Mouse (Mus musculus) limb, embryonic 10.5 days (tissue): ENCODE data around the gene Akr1b10. TPM values are rescaled to one million over a fixed set of nuclear protein-coding genes. Genes with fewer than 3 reads are reported as not detected.
"Not testable (repeated sequence)": the region's sequence is repeated elsewhere in the genome, so short reads cannot be mapped to it uniquely, and the experiment has no call there.

ENCODE experiments used
- DNase-seq: peaks from one replicate; pipeline ENCODE4 v3.0.0-alpha.2; 2017; ENCODE audit warnings: low spot score
- H3K27ac ChIP-seq: fragments of 300-500 bp; sonication (generic); 2 replicates; pipeline ENCODE4 v1.5.1; 2016; ENCODE audit warnings: mild to moderate bottlenecking
- H3K27me3 ChIP-seq: fragments of 300-500 bp; sonication (generic); 2 replicates; pipeline ENCODE4 v1.6.1; 2016; ENCODE audit warnings: low read depth, mild to moderate bottlenecking; ENCODE audit not compliant: poor library complexity, severe bottlenecking
- H3K36me3 ChIP-seq: fragments of 300-500 bp; sonication (generic); 2 replicates; pipeline ENCODE4 v1.6.1; 2016; ENCODE audit warnings: mild to moderate bottlenecking, moderate library complexity
- H3K4me1 ChIP-seq: fragments of 300-500 bp; sonication (generic); 2 replicates; pipeline ENCODE4 v1.6.1; 2016
- H3K4me3 ChIP-seq: fragments of 300-500 bp; sonication (generic); 2 replicates; pipeline ENCODE4 v1.5.1; 2016; ENCODE audit warnings: mild to moderate bottlenecking, moderate library complexity
- H3K9me3 ChIP-seq: fragments of 300-500 bp; sonication (generic); replicated peaks from 2 replicates; pipeline ENCODE4 v1.6.1; 2016; ENCODE audit warnings: mild to moderate bottlenecking
- WGBS: fragments of 180-500 bp; shearing (Covaris S2); methylation state at CpG from one replicate; pipeline ENCODE4 v1.1.7; 2016; 5-methylcytosine and 5-hydroxymethylcytosine counted together
- polyA plus RNA-seq: library from polyadenylated mRNA; unstranded; fragments of >200 nt; fragmentation: Nextera tagmentation; extraction: Ambion mirVana; gene quantifications from 2 replicates; pipeline ENCODE4 v1.2.1, GENCODE M21; 2016

The Akr1b10 gene
- 14.6 and 17.6 TPM in 2 replicates for polyA plus RNA-seq

DNA sequence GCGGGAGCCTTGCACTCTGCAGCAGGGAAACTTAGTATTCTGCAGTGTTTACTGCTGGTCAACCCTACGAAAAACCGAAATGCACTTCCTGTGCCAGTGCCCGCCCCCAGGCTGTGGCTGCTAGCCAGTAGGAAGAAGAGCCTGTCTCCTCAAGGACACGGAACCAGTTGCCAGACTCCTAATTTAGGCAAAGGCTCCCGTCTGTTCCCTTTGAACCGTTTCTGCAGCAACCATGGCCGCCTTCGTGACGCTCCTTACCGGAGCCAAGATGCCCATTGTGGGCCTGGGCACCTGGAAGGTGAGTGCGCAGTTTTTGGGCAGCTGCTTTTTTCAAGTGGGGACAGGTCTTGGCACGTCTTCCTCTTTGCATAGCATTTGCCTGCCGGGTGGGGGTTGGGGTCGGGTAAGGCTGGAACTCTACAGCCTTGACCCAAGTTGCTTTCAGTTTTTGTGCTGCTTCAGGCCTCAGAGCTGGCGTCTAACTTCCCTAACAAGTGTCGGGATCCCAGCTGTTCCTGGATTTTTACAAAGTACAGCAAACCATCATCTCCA, at the start of gene Akr1b10:
Akr1b10 (plus strand) TSS at position 109 of the 552 bp plus-strand sequence.
- whole genome bisulfite sequencing = 1% methylated on average over 17 of the region's 17 CpGs

DNA sequence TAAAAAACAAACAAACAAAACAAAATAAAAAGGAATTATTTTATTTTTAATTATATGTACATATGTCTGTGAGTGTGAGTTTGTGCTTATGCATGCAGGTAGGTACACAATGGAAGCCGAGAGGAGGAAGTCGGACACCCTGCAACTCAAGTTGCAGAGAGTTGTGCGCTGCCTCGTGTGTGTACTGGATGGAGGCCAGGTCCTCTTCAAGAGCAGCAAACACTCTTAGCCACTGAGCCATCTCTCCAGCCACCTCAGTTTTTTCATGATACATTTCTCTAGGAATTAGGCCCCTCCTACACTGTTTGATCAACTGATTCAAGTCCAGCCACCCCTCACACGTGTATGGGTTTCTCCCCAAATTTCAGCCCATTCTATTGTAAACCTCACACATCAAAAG, 49.3 kb upstream of the Akr1b10 start:
- H3K36me3 ChIP-seq = no peaks in the 10 kb centered on the region
- no peak for DNase-seq
- WGBS = 92% methylated on average over 5 of the region's 5 CpGs

More for the DNA sequence above, at the start of gene Akr1b10:
- H3K4me1 ChIP-seq = peaks cover 15% of the 10 kb centered on the region
- peak; percentile 70 for DNase-seq
- peaks cover 9% of the 10 kb centered on the region; the same call in 1 of the 2 replicates for H3K36me3 ChIP-seq
- H3K9me3 ChIP-seq = no peaks in the 10 kb centered on the region
- H3K4me3 ChIP-seq = peak within 1 kb of the TSS; percentile 60
- H3K27ac ChIP-seq = peak within 1 kb of the TSS; percentile 74
- no peaks in the 10 kb centered on the region for H3K27me3 ChIP-seq

DNA sequence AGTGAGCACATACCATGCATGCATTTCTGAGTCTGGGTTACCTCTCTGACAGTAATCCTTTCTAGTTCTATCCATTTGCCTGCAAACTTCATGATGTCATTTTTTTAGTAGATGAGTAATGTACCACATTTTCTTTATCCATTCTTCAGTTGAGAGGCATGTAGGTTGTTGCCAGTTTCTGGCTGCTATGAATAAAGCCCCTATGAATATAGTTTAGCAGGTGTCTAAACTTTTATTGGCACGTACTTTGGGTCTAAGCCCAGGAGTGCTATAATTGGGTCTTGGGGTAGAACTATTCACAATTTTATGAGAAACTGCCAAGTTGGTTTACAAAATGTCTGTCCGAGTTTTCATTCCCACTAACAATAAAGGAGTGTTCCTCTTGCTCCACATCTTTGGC, 46.2 kb upstream of the Akr1b10 start:
- H3K4me3 ChIP-seq = no peak overlapping the region
- no peaks in the 10 kb centered on the region for H3K9me3 ChIP-seq
- no peaks in the 10 kb centered on the region for H3K4me1 ChIP-seq
- 91% methylated on average over 2 of the region's 2 CpGs for WGBS
- H3K27me3 ChIP-seq = no peaks in the 10 kb centered on the region
- H3K27ac ChIP-seq = no peak overlapping the region
- DNase-seq = no peak
- no peaks in the 10 kb centered on the region for H3K36me3 ChIP-seq

More for the DNA sequence above, 49.3 kb upstream of the Akr1b10 start:
- no peak overlapping the region for H3K27ac ChIP-seq
- no peaks in the 10 kb centered on the region for H3K9me3 ChIP-seq
- no peak overlapping the region for H3K4me3 ChIP-seq
- H3K4me1 ChIP-seq = no peaks in the 10 kb centered on the region
- H3K27me3 ChIP-seq = no peaks in the 10 kb centered on the region

DNA sequence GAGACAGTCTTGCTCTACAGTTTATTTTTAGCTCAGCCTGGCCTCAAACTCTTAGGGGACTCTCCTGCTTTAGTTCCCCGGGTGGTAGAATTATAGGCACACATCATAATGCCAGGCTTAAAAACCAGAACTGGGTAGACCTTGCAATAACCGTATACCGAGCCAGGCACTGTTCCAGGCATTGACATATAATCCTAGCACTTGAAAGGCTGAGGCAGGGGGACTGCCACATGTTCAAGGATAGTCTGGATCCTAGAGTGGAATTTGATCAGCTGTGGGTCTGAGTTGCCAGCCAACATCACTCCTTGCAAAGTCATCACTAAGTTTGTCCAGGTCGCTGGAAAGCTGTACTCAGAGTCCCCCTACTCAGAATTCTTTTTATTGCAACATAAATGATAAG, 42.0 kb upstream of the Akr1b10 start:
- 91% methylated on average over 4 of the region's 4 CpGs for WGBS
- H3K27me3 ChIP-seq = no peaks in the 10 kb centered on the region
- no peak overlapping the region for H3K4me3 ChIP-seq
- H3K27ac ChIP-seq = no peak overlapping the region
- peaks cover 9% of the 10 kb centered on the region; the same call in 1 of the 2 replicates for H3K4me1 ChIP-seq
- H3K9me3 ChIP-seq = no peaks in the 10 kb centered on the region
- no peak for DNase-seq
- H3K36me3 ChIP-seq = no peaks in the 10 kb centered on the region

DNA sequence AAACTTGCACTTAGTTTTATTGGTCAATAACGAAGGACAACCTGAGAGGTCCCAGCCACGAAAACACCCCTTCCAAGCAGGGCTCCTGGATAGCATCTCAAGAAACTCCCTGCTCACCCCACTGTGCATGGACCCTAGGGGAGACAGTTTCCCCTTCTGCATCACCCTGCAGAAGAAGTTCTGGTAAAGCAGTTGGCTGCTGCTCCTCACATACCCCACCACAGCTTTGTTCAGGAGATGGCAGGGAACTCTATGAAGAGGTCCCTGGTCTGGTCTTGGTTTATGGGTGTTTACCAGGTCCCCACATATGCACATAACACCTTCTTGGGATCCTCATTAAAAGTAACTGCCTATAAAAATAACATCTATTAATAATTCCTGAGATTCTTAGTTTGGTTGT, 41.5 kb upstream of the Akr1b10 start:
- H3K9me3 ChIP-seq = no peaks in the 10 kb centered on the region
- DNase-seq = no peak
- WGBS = 77% methylated on average over 2 of the region's 2 CpGs
- peaks cover 9% of the 10 kb centered on the region; the same call in 1 of the 2 replicates for H3K4me1 ChIP-seq
- H3K27me3 ChIP-seq = no peaks in the 10 kb centered on the region
- H3K27ac ChIP-seq = no peak overlapping the region
- no peaks in the 10 kb centered on the region for H3K36me3 ChIP-seq
- H3K4me3 ChIP-seq = no peak overlapping the region

DNA sequence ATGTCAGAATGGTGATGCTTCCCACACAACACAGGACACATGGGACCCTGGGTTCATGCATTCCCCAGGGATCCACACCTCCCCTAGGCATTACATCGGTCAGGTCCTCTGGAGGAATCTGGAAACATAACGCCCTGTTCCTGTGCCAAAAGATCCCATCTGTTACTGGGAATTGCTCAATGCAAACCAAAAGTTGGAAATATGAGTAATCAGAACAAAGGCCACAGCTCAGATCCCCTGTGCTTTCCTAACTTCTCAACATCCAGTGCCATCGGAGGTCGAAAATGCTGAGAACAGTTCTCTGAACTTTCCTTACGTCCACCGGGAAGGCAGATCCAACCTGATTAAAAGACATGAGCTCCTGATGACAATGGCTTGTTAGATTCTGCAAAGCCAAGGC, 40.6 kb upstream of the Akr1b10 start:
- no peaks in the 10 kb centered on the region for H3K27me3 ChIP-seq
- WGBS = 91% methylated on average over 6 of the region's 6 CpGs
- DNase-seq = no peak
- H3K36me3 ChIP-seq = no peaks in the 10 kb centered on the region
- no peak overlapping the region for H3K27ac ChIP-seq
- H3K4me3 ChIP-seq = no peak overlapping the region
- H3K9me3 ChIP-seq = no peaks in the 10 kb centered on the region
- H3K4me1 ChIP-seq = peaks cover 9% of the 10 kb centered on the region; the same call in 1 of the 2 replicates

DNA sequence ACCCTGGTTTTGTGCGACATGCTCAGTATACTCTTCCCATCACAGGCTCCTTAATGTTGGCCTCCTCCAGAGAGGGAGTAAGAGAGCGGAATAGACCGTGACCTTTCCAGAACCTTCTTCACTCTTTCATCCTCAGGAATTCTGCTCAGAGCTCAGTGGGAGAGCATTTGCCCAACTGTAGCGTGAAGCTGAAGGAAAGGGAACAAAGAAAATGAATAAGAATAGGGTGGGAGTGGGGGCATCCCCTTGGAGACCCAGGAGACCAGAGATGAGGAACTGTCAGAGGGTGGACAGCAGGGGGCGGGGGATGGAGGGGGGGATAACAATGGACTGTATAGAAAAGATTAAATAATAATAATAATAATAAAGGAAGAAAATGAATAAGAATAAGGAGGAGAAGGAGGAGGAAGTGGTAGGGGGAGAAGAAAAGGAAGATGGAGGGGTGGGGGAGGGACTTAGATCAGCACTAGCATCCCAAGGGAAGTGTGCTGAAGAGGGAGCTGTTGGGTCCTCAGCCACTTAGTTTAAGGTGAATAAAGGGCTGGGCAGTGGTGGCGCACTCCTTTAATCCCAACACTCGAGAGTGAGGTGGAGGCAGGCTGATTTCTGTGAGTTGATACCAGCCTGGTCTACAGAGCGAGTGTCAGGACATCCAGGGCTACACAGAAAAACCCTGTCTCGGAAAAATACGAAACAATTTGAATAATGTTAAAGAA, 39.7 kb upstream of the Akr1b10 start:
- no peak for DNase-seq

DNA sequence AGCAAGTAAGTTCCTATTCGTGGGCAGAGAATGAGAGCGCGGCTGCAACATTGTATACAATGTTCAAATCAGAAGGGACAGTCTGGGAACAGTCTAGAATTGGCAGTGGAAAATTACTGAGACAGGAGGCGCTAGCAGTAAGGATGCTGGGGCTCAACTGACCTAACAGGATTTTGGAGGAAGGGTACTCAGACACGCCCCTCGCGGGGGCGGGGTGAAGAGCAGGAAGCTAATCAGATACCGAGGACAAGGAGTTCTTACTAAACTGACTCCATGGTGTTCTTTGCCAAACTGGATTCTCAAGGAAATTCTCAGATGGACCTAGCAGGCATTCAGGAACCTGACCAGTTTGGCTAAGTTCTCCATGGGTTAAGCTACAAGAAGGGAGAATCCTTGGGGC, 39.1 kb upstream of the Akr1b10 start:
- peak overlapping the region; percentile 19; the same call in 1 of the 2 replicates for H3K27ac ChIP-seq
- DNase-seq = peak; percentile 53
- H3K9me3 ChIP-seq = no peaks in the 10 kb centered on the region
- 21% methylated on average over 9 of the region's 9 CpGs for WGBS
- no peaks in the 10 kb centered on the region for H3K27me3 ChIP-seq
- no peak overlapping the region for H3K4me3 ChIP-seq
- no peaks in the 10 kb centered on the region for H3K36me3 ChIP-seq
- peaks cover 9% of the 10 kb centered on the region; the same call in 1 of the 2 replicates for H3K4me1 ChIP-seq

More for the DNA sequence above, 39.7 kb upstream of the Akr1b10 start:
- Histone ChIP-seq H3K27ac (no peak overlapping the region), H3K36me3 (no peaks in the 10 kb centered on the region), H3K4me1 (peaks cover 9% of the 10 kb centered on the region; the same call in 1 of the 2 replicates), H3K4me3 (no peak overlapping the region), H3K9me3 (no peaks in the 10 kb centered on the region), H3K27me3 (no peaks in the 10 kb centered on the region)
- 60% methylated on average over 10 of the region's 10 CpGs for WGBS

DNA sequence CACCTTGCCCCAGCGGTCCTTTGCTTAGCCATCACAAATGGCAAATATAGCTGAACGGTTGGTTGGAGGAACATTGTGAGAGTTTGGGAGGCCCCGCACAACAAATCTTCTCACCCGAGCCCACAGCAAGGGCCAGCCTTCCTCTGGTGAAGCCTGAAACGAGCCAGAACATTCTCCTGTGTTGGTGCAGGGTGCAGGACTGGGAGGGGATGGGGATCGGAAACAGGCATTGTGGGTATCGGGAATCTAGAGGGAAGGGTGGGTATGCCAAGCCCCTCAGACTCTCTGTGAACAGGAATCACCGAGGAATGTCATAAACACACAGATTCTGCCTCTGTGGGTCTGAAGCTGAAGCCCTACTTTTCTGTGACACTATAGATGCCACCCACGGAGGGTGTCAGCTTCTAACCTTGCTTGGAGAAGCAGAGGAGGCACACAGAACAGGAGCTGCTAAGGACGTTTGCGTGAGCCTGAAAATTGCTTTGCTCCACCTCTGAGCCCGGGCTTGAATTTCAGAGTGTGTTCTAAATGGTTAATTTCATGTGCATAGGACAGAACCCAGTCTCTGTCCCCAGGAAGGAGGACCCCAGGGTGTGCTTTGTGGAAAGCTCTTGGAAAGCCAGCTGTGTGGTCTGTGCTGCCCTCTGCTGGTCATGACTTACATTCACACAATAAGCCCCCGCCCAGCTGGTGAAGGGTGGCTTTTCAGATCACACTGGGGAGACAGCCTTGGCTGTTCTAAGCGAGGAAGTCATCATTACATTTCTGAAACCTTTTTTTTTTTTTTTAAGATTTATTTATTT, 37.7 kb upstream of the Akr1b10 start:
- Histone ChIP-seq H3K4me1 (peaks cover 9% of the 10 kb centered on the region; the same call in 1 of the 2 replicates), H3K27me3 (no peaks in the 10 kb centered on the region), H3K9me3 (no peaks in the 10 kb centered on the region), H3K36me3 (no peaks in the 10 kb centered on the region), H3K27ac (no peak overlapping the region), H3K4me3 (no peak overlapping the region)
- 51% methylated on average over 14 of the region's 14 CpGs for WGBS
- peak; percentile 79 for DNase-seq

DNA sequence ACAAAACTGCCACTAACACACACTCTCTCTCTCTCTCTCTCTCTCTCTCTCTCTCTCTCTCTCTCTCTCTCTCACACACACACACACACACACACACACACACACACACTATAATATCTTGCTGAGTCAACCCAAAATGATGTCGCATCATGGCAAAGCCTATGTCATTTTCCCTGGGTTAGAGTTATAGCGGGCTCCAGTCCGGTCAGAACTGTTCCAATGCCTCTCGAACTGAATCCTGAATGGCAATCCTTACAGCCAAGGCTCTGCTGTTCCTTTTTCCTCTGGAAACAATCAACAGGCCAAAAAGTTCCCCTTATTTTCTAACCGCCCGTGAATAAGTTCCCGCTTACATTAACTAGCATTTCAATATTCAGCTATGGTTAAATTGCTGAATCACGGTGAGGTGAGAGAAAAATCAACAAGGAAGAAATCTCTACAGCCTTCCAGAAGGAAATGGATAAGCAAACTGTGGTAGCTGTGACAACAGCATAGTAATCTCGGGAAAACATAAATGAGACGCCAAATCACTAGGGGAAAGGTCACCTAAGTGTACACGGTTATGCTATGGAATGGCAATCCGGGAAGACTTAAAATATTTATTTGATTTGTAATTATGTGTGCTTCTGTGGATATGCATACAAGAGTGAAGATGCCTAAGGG, 33.9 kb upstream of the Akr1b10 start:
- Histone ChIP-seq H3K9me3 (no peaks in the 10 kb centered on the region), H3K27me3 (no peaks in the 10 kb centered on the region), H3K27ac (no peak overlapping the region), H3K4me3 (no peak overlapping the region), H3K4me1 (peaks cover 22% of the 10 kb centered on the region), H3K36me3 (no peaks in the 10 kb centered on the region)
- no peak for DNase-seq
- WGBS = 91% methylated on average over 12 of the region's 12 CpGs

DNA sequence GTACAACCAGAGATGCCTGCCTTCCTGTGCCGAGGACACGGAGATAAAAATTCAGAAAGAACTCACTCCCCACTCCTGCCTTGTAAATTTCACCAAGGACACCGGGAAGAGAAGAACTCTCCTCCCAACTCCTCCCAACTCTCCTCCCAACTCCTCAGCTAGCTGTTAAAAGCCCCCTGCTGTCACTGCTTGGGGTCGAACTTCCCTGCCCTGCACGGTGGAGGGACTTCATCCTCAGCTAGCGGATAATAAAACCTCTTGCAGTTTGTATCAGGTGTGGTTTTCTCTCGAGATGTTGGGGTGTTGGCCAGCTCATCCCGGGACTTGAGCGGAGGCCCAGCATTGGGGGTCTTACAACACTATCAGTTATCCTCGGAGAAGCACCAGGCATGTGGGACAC, 32.5 kb upstream of the Akr1b10 start:
- WGBS = 48% methylated on average over 10 of the region's 10 CpGs
- not testable (repeated sequence) for DNase-seq, H3K27me3 ChIP-seq, H3K36me3 ChIP-seq, H3K4me3 ChIP-seq, H3K27ac ChIP-seq, H3K9me3 ChIP-seq
- peaks cover 20% of the 10 kb centered on the region for H3K4me1 ChIP-seq

DNA sequence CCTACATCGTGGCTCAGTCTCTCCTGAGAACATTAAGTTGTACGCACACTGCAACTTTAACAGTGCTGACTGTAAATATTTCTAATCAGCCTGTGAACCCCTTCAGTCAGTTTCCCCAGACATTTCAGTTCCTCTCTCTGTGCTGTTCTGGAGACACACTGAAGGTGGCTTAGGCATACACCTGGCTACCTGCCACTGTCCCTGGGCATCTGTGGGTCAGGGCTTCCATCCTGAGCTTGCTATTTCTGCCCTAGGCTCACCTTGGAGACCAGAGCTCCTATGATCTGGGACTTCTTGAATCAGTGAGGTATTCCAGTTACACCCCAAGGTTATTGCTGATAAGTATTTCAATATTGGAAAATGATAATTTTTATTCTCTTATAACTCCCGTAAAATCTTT, 31.6 kb upstream of the Akr1b10 start:
- DNase-seq = no peak
- Histone ChIP-seq H3K4me3 (no peak overlapping the region), H3K9me3 (no peaks in the 10 kb centered on the region), H3K27ac (no peak overlapping the region), H3K27me3 (no peaks in the 10 kb centered on the region), H3K4me1 (peaks cover 20% of the 10 kb centered on the region), H3K36me3 (no peaks in the 10 kb centered on the region)
- WGBS = 91% methylated on average over 3 of the region's 3 CpGs
